ENCODE assay signal across 9 mouse cellular contexts in the genomic region with DNA sequence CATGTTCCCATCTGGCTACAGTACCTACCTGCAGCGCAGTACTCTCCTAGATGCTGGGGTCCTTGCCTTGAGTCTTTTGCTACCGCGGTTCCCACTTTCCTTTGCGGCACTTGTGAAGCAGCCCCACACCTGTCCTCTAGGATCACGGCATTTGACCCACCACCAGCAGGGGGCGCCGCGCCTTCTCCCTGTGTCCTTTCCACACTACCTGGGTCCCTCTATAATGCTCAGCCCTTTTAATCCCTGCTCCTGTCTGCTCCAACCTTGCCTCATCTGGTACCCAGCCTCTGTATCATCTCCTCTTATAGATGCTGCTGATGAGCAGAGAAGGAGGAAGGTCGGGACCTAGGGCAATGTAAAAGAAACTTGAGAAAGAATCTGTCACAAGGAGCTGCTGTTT. TPM values are rescaled to one million over a fixed set of nuclear protein-coding genes. Genes with fewer than 3 reads are reported as not detected.
DNase-seq lines count a peak whose midpoint lies in the region; ATAC-seq and TF ChIP-seq lines count a peak whose summit lies in the region.
"Had no signal": no experiment of that assay in that cellular context is flagged by ENCODE, and none has a peak within 500 bp of the region (broad histone marks: within the 10 kb centered on the region; RNA-seq: fewer than 3 reads in every experiment).

No protein-coding gene starts in this region.

- peak; percentile 76 for TF ChIP-seq CTCF in heart, adult 2 months (IDR thresholded peaks at IDR 0.05)
- peak; percentile 53 for TF ChIP-seq CTCF in cortical plate, adult 2 months (IDR thresholded peaks at IDR 0.05; ENCODE audit: extremely low read depth, insufficient read depth, low read length)

- no peak overlapping the region for H3K4me3 ChIP-seq in heart, adult 2 months
- H3K4me3 ChIP-seq in cortical plate, adult 2 months (ENCODE audit: insufficient read depth, low read length) = no peak overlapping the region
- no peak overlapping the region for H3K4me3 ChIP-seq in intestine, embryonic 14.5 days (ENCODE audit: low read depth, low read length)
- H3K4me3 ChIP-seq: liver, embryonic 15.5 days had no signal

- intact Hi-C loops in heart, adult 2 months (cut with DNase I) = loop anchor here (5.0 kb wide), 1 partner anchor 135 kb away; no protein-coding TSS in a partner anchor
- intact Hi-C loops in left cerebral cortex, postnatal 4 days (cut with DNase I) = loop anchor here (10.0 kb wide), 1 partner anchor 422 kb away; no protein-coding TSS in a partner anchor

- H3K9ac ChIP-seq in heart, adult 2 months (ENCODE audit: low read depth, low read length) = no peak overlapping the region
- no peak overlapping the region for H3K9ac ChIP-seq in intestine, embryonic 14.5 days (ENCODE audit: low read length)
- H3K9ac ChIP-seq: liver, embryonic 15.5 days had no signal

- TF ChIP-seq POLR2A in heart, adult 2 months (IDR thresholded peaks at IDR 0.05; ENCODE audit: insufficient read depth, low read depth, low read length) = no peak
- TF ChIP-seq POLR2A in cortical plate, adult 2 months (IDR thresholded peaks at IDR 0.05; ENCODE audit: extremely low read depth, insufficient read depth, low read length) = no peak

- no peak overlapping the region for H3K27ac ChIP-seq in heart, adult 2 months
- no peak overlapping the region for H3K27ac ChIP-seq in cortical plate, adult 2 months (ENCODE audit: insufficient read depth, low read length)
- H3K27ac ChIP-seq in intestine, embryonic 14.5 days (ENCODE audit: low read depth) = no peak overlapping the region
- H3K27ac ChIP-seq: liver, embryonic 15.5 days had no signal

- 0 out of 2 replicates have a peak, but pooled peaks have one; percentile 23 for ATAC-seq in intestine, embryonic 14.5 days (replicated peaks; ENCODE audit: low FRiP score, low TSS enrichment, low read depth)
- no peak for ATAC-seq in inflammation-experienced regulatory T-cells, adult 6 months

- H3K27me3 ChIP-seq in heart, adult 2 months (ENCODE audit: control insufficient read depth, insufficient read depth, low read length) = no peaks in the 10 kb centered on the region
- H3K27me3 ChIP-seq in intestine, embryonic 14.5 days (replicated peaks; ENCODE audit: control insufficient read depth, insufficient read depth, low read length) = no peaks in the 10 kb centered on the region
- H3K27me3 ChIP-seq: liver, embryonic 15.5 days had no signal

- H3K79me2 ChIP-seq in heart, adult 2 months (replicated peaks; ENCODE audit: control insufficient read depth, insufficient read depth, low read length) = no peaks in the 10 kb centered on the region

- TF ChIP-seq EP300 in heart, adult 2 months (IDR thresholded peaks at IDR 0.05; ENCODE audit: insufficient read depth, low read depth, low read length) = no peak

- no peaks in the 10 kb centered on the region for H3K36me3 ChIP-seq in heart, adult 2 months (ENCODE audit: control insufficient read depth, insufficient read depth, low read length)
- no peaks in the 10 kb centered on the region for H3K36me3 ChIP-seq in intestine, embryonic 14.5 days (ENCODE audit: control insufficient read depth, insufficient read depth, low read length)
- H3K36me3 ChIP-seq: liver, embryonic 15.5 days had no signal

- H3K9me3 ChIP-seq in intestine, embryonic 14.5 days (ENCODE audit: control insufficient read depth, low read length) = no peaks in the 10 kb centered on the region
- H3K9me3 ChIP-seq: liver, embryonic 15.5 days had no signal

- no peak overlapping the region for H3K4me2 ChIP-seq in intestine, embryonic 14.5 days (ENCODE audit: low read length)
- H3K4me2 ChIP-seq: liver, embryonic 15.5 days had no signal

- no peaks in the 10 kb centered on the region for H3K4me1 ChIP-seq in heart, adult 2 months (ENCODE audit: control insufficient read depth, insufficient read depth, low read length)
- H3K4me1 ChIP-seq in cortical plate, adult 2 months (ENCODE audit: control insufficient read depth, insufficient read depth, low read length) = no peaks in the 10 kb centered on the region
- no peaks in the 10 kb centered on the region for H3K4me1 ChIP-seq in intestine, embryonic 14.5 days (replicated peaks; ENCODE audit: control insufficient read depth, insufficient read depth, low read length)
- H3K4me1 ChIP-seq: liver, embryonic 15.5 days had no signal

- 19% methylated on average over 9 of the region's 9 CpGs for WGBS in heart, adult 2 months
- WGBS in intestine, embryonic 14.5 days = 21% methylated on average over 9 of the region's 9 CpGs

- peak; percentile 20 to 52 for DNase-seq in heart, adult 2 months
- no peak for DNase-seq in heart, adult 9 months (ENCODE audit: low spot score in 2 of 2)
- DNase-seq in R1 (ENCODE audit: low read depth, low spot score) = peak; percentile 85
- peak; percentile 72 for DNase-seq in intestine, embryonic 14.5 days (ENCODE audit: low spot score)
- DNase-seq in left cerebral cortex, postnatal 4 days = peak; percentile 56
- DNase-seq in ovary, postnatal 10 days (ENCODE audit: low spot score) = peak; percentile 31

RNA-seq across cellular contexts. Expression of a gene that starts 53.9 kb away (rescaled TPM):
- total RNA-seq in heart, adult 2 months (2021) = 1 to 10 TPM; 2.0 to 3.5 TPM
- polyA plus RNA-seq in heart, adult 2 months (2012; rRNA removed) = 5.1 and 6.1 TPM in 2 replicates
- polyA plus RNA-seq in cortical plate, adult 2 months (2012; rRNA removed) = 13.7 and 16.1 TPM in 2 replicates
- polyA plus RNA-seq in intestine, embryonic 14.5 days (2014; fragmentation: Nextera tagmentation; extraction: Ambion mirVana) = 20.2 and 22.8 TPM in 2 replicates
- 10 to 100 TPM; 23.2 to 25.9 TPM for total RNA-seq in left cerebral cortex, postnatal 4 days (2021)
- not detected for polyA plus RNA-seq in inflammation-experienced regulatory T-cells, adult 6 months (2017; shearing (Covaris generic))

Comparison
In these comparisons a context has a peak if more than half of its experiments do, and no peak if none do; other contexts are left out.
1. DNase-seq: peak in heart, adult 2 months (2 of 2), R1 (single experiment), intestine, embryonic 14.5 days (single experiment), left cerebral cortex, postnatal 4 days (single experiment) and ovary, postnatal 10 days (single experiment); none in heart, adult 9 months (0 of 2).